Mouse (Mus musculus): Measurements from ENCODE around the gene Chd2. TPM values are rescaled to one million over a fixed set of nuclear protein-coding genes. Genes with fewer than 3 reads are reported as not detected.

Gene Chd2
- polyA plus RNA-seq, 1 experiment, result 51.4 TPM

DNA sequence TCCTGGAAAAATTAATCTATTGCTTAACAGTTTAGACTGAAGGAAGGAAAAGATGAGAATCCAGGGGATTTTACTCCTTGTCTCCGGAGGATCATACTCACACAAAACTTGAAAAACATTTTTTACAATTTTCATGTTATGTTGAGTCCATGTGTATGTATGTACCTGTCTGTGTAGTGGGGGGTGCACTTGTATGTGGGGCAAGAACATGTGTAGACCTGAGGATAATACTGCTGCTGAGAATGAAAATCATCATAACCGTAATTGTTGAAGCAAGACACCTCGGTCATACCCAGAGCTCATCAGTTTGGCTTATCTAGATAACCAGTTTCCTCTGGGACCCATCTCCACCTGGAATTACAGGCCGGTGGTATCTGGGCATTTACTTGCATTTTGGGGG is 3.4 kb upstream of the Chd2 start:
- Histone ChIP-seq H3K27ac (ENCODE audit: insufficient read depth, low read length) (peak overlapping the region; percentile 60), H3K4me3 (ENCODE audit: insufficient read depth, low read length) (no peak overlapping the region), H3K4me1 (ENCODE audit: control insufficient read depth, insufficient read depth, low read length) (peaks cover 10% of the 10 kb centered on the region)
- TF ChIP-seq CTCF (IDR thresholded peaks at IDR 0.05; ENCODE audit: borderline replicate concordance, insufficient read depth, low read length) (no peak), POLR2A (IDR thresholded peaks at IDR 0.05; ENCODE audit: low read depth, low read length) (no peak)

DNA sequence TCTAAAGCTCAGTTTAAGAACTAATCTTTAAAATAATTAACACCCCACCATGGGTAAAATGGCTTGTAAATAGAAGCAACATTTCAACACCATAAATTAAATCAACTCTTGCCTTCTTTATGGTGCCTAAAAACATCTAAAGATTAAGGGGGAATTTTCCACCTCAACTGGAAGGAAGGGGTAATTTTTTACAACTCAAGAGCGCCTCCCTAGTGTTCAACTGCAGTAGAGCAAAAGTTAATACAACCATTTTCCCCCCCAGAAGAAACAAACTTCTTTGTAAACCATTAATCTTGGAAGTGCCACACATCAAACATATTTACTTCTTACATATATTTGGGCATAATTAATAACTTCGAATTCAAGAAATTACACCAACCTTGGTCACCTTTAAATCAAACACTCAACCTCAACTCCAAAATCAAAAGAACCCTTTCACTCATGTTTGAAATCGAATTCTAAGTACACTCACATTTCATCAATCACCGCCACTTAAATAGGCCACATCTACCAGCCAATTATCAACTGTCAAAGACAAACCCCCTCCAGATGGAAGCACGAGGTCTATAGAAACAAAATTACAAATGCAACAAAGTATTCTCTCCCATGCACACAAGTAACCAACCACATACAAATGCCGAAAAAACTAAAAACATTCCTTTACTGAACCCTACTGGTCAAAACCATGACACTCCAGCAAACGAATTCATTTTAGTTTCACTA is 662 bp upstream of the Chd2 start:
- peaks cover 6% of the 10 kb centered on the region for H3K4me1 ChIP-seq (ENCODE audit: control insufficient read depth, insufficient read depth, low read length)
- TF ChIP-seq CTCF (IDR thresholded peaks at IDR 0.05; ENCODE audit: borderline replicate concordance, insufficient read depth, low read length) (no peak), POLR2A (IDR thresholded peaks at IDR 0.05; ENCODE audit: low read depth, low read length) (no peak)
- no peak overlapping the region for H3K4me3 ChIP-seq (ENCODE audit: insufficient read depth, low read length)
- H3K27ac ChIP-seq (ENCODE audit: insufficient read depth, low read length), result peak overlapping the region; percentile 98; the same call in 1 of the 2 replicates

DNA sequence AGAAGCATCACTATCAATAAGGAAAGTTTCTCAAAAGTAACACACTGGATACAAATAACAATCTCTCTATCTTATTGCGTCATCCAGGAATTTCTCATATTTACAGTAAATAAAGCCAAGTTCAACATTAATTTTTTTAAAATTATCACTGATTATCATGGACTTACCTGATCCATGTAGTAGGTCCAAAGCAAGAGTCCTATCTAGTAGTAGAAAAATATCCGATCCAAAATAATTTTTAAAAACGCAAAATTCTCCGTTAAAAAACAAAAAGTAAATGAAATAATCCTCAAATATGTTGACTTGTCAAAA is 595 bp downstream of the Chd2 start:
- H3K4me1 ChIP-seq (ENCODE audit: control insufficient read depth, insufficient read depth, low read length), result peaks cover 3% of the 10 kb centered on the region; the same call in 1 of the 2 replicates
- TF ChIP-seq CTCF (IDR thresholded peaks at IDR 0.05; ENCODE audit: borderline replicate concordance, insufficient read depth, low read length) (no peak), POLR2A (IDR thresholded peaks at IDR 0.05; ENCODE audit: low read depth, low read length) (no peak)
- H3K4me3 ChIP-seq (ENCODE audit: insufficient read depth, low read length), result peak overlapping the region; percentile 98; the same call in 1 of the 2 replicates
- peak overlapping the region; percentile 98 for H3K27ac ChIP-seq (ENCODE audit: insufficient read depth, low read length)

DNA sequence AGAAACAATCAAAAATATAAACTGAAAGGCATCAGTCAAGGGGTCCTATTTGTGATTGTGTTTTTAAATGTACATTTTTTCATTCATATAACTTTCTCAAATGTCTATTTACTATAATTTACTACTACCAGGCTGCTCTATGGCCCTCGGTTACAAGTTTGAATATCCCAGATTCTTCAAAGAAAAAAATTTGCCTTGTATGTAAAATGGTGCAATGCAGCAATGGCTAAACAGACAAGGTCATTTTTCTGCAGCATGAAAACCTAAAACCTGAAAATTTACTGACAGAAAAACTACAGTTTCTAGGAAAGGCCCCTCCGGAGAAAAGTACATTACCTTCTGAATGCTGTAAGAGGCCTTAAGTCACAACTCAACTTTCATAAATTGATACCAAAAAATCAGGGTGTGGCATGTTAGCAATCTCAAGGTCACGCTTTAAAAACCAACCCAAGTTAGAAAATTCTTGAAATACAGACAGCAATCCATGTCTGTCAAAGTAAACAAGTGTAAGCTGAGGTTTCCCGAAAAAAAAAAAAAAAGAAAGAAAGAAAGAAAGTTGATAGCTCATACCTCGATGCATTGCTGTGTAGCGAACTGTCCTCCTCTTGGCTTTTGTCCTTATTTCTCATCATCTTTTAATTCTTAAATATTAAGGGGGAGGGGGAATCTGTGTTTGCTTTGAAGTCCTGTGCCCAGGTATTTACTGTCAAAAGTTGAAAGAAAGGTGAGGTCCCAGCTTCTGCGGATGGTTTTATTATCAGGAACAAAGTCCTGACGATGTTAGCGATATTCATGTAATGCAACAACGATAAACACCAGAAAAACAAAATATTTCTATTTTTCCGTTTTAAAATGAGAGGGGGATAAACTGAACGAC is 1.2 kb downstream of the Chd2 start:
- H3K4me1 ChIP-seq (ENCODE audit: control insufficient read depth, insufficient read depth, low read length), result peaks cover 7% of the 10 kb centered on the region; the same call in 1 of the 2 replicates
- peak overlapping the region; percentile 94 for H3K27ac ChIP-seq (ENCODE audit: insufficient read depth, low read length)
- no peak for TF ChIP-seq POLR2A (IDR thresholded peaks at IDR 0.05; ENCODE audit: low read depth, low read length)
- TF ChIP-seq CTCF (IDR thresholded peaks at IDR 0.05; ENCODE audit: borderline replicate concordance, insufficient read depth, low read length), result no peak
- H3K4me3 ChIP-seq (ENCODE audit: insufficient read depth, low read length), result peak overlapping the region; percentile 98

DNA sequence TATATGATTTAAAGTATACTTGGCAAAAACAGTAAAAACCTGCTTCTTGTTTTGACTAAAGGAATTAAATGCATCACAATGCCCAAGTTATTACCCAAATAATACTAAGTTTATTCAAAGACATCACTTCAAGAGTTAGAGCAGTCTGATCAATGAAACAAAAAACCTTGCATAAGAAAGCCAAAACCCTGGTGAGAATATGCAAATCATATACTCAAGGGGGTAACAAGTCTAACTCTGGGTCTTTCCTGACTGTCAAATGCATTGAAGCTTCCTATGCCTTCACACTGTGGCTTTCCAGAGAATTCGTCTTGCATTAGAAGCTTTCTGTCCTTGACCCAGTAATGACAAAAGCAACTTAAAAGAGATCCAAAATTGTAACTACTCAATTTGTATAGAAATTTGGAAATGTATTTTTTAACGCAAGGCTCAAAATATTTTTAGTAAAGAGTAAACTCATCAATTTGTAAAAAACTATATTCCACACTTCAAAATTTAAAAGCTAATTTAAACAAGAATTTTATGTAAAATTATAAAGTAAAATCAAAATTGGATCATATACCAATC is 2.4 kb downstream of the Chd2 start:
- TF ChIP-seq CTCF (IDR thresholded peaks at IDR 0.05; ENCODE audit: borderline replicate concordance, insufficient read depth, low read length), result no peak
- TF ChIP-seq POLR2A (IDR thresholded peaks at IDR 0.05; ENCODE audit: low read depth, low read length), result no peak
- Histone ChIP-seq H3K27ac (ENCODE audit: insufficient read depth, low read length) (peak overlapping the region; percentile 91), H3K4me1 (ENCODE audit: control insufficient read depth, insufficient read depth, low read length) (peaks cover 7% of the 10 kb centered on the region)

DNA sequence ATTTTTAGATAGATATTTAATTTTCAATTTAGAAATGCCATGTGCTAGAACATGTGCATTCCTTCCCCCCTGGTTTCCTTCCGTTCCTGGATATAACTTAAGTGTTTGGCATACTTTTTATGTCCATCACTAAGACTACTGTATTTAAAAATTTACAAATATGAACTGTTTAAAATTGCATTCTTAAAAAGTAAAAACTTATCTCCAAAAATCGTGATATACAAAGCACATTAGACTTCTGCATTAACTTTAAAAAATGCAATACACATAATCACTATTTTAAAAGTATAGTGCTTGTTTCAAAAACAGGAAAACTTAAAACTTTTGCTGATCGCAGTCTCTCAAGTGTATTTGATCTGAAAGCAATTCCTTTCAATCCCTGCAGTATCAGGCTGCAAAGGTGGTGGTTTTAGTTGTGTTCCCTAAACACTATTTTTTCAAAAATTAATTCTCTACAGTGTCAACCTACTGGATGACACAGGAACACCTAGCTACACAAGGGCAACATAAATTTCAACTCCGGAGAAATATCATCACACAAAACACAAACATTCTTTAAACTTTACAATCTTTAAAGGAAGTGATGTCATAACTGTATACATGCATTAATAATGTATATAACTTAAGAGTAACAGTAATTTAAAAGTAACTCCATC is 3.1 kb downstream of the Chd2 start:
- H3K27ac ChIP-seq (ENCODE audit: insufficient read depth, low read length), result peak overlapping the region; percentile 94
- TF ChIP-seq CTCF (IDR thresholded peaks at IDR 0.05; ENCODE audit: borderline replicate concordance, insufficient read depth, low read length) (no peak), POLR2A (IDR thresholded peaks at IDR 0.05; ENCODE audit: low read depth, low read length) (no peak)
- peaks cover 13% of the 10 kb centered on the region for H3K4me1 ChIP-seq (ENCODE audit: control insufficient read depth, insufficient read depth, low read length)
- peak overlapping the region; percentile 58 for H3K4me3 ChIP-seq (ENCODE audit: insufficient read depth, low read length)

More for the DNA sequence above, 2.4 kb downstream of the Chd2 start:
- H3K4me3 ChIP-seq (ENCODE audit: insufficient read depth, low read length), result peak overlapping the region; percentile 92

DNA sequence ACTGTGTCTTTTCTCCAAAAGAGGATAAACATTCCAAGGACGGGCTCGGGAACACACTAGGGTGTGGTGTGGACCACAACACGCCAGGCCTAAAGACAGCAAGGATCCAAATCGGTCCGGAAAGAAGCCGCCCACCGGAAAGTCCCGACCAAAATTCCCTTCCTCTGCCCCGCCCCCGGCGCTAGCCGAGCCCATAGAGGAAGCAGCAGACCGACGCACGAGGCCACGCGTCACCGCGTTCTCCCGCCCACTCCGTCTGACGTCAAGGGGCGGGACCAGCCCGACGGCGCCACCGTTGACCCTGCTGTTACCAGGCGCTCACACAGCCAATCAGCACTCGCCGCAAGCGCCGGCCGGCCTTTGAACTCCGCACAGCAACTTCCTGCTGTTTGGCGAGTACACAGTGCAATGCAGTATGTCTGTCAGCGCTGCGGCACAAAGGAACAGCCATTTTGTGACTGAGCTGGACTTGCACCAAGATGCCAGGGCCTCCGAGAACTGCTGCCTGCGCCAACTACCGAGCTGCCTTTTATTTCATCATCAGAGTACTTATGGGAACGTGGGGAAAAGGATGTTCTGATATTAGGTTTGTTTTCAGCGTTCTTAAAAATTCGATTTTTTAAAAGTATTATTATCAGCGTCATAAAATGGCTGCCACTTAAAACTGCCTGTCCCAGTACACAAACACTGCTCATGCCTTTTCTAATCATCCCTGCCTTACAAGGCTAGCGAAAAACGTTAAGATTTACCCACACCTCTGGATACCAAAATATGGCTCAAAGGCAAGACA is 3.8 kb downstream of the Chd2 start:
- Histone ChIP-seq H3K4me3 (ENCODE audit: insufficient read depth, low read length) (peak overlapping the region; percentile 51), H3K4me1 (ENCODE audit: control insufficient read depth, insufficient read depth, low read length) (peaks cover 20% of the 10 kb centered on the region), H3K27ac (ENCODE audit: insufficient read depth, low read length) (peak overlapping the region; percentile 94)
- TF ChIP-seq CTCF (IDR thresholded peaks at IDR 0.05; ENCODE audit: borderline replicate concordance, insufficient read depth, low read length) (no peak), POLR2A (IDR thresholded peaks at IDR 0.05; ENCODE audit: low read depth, low read length) (peak; percentile 93)

DNA sequence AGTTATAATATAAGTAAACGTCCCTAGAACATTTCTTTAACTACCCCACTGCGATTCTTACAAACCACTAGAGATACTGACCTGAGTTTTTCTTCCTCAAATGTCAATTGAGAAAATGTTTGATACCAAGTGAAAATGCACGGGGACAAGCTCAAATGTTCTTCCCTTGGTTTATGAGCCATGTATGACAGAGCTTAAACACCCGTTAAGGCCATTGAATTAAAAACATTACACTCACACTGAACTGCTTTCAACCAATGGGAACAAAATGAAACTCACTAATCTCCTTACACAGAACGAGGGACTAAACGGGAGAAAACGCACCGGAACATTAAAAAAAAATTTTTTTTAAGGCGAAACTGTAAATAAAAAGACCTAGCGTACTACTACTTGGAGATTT is 4.4 kb downstream of the Chd2 start:
- TF ChIP-seq CTCF (IDR thresholded peaks at IDR 0.05; ENCODE audit: borderline replicate concordance, insufficient read depth, low read length) (no peak), POLR2A (IDR thresholded peaks at IDR 0.05; ENCODE audit: low read depth, low read length) (no peak; the same call in 1 of the 2 replicates)

More for the DNA sequence above, 4.4 kb downstream of the Chd2 start:
- peaks cover 22% of the 10 kb centered on the region for H3K4me1 ChIP-seq (ENCODE audit: control insufficient read depth, insufficient read depth, low read length)
- peak overlapping the region; percentile 48 for H3K4me3 ChIP-seq (ENCODE audit: insufficient read depth, low read length)
- H3K27ac ChIP-seq (ENCODE audit: insufficient read depth, low read length), result peak overlapping the region; percentile 77

Data from embryonic fibroblast, embryonic 13.5 days (primary cell).